Mouse (Mus musculus) left cerebral cortex, adult 11 months (tissue): ENCODE results near the gene Gk.
A peak's percentile ranks its signal among the peaks of the same experiment; 100 is the strongest.

Source experiments
- DNase-seq: peaks from one replicate; pipeline ENCODE4 v3.0.0; 2022; ENCODE audit warnings: low spot score

The Gk gene

DNA sequence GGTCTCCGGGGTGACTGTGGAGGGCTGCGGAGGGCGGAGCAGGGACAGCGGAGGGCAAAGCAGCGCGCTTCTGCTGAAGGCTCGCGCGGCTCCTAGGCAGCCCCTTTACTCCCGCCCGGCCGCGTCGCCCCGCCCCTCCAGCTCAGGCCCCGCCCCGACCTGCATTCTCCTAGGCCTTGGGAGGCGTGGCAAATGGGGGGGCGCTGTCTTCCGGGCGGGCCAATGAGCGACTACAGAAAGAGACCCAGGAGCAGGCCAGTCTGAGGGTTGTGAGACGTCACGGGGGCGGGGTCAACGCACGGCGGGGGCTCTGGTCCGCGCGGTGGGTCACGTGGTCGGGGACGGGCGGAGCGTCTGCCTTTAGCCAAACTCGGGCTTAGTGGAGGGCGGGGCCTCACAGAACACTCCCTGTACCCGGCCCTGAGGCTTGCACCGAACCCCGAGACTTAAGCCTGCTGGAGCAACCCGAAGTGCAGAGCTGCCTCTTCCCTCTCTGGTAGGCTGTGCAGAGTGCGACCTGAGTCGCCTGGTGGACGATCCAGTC, at the start of gene Gk:
Gene Gk (minus strand): TSS at position 276 of the 544 bp plus-strand sequence.
- peak; percentile 96 for DNase-seq

- DNase-seq, result no peak
Observed at GRCm38 (mm10) chrX:85804706-85805376, 28.2 kb upstream of the Gk start.

DNA sequence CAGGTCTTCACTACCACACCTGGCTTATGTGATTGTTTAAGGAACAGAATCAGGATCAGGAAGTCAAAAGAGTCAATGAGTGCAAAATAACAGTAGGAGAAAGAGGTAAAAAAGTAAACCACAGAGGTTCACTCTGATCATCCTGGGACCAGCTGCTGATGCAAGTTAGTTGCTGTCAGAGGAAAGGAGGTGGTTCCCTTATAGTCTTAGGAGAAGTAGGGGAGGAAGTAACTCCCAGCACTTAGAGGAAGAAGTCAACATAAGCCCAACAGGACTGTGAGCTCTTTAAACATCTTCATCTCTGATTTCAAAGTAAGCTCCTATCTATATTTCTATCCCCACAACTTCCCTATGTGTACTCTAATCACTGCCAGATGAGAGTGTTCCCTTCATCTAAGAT, 26.4 kb upstream of the Gk start:
- no peak for DNase-seq

GRCm38 (mm10) chrX:85797449-85797848, 20.8 kb upstream of the Gk start:
- no peak for DNase-seq

GRCm38 (mm10) chrX:85778346-85778745, 1.7 kb upstream of the Gk start:
- no peak for DNase-seq

DNA sequence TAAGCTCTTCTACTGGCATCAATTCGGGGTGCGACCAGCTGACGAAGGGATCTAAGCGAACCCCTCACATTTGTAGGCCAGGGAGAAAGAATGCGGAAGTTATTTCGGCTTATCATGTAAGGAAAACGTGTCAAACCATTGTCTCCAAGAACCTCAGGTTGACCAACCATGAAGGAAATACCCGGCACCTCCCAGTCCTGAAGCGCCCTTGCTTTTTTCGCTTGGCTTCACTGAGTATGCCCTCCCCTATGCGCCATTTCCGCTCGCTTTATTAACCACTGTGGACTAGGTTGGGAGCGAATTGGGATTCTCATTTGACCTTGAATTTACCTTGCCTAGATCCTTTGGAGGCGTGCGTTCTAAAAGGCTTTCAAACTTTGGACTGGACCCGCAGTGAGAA, 522 bp upstream of the Gk start:
- DNase-seq, result no peak

GRCm38 (mm10) chrX:85775879-85776543, 608 bp downstream of the Gk start:
- no peak for DNase-seq

DNA sequence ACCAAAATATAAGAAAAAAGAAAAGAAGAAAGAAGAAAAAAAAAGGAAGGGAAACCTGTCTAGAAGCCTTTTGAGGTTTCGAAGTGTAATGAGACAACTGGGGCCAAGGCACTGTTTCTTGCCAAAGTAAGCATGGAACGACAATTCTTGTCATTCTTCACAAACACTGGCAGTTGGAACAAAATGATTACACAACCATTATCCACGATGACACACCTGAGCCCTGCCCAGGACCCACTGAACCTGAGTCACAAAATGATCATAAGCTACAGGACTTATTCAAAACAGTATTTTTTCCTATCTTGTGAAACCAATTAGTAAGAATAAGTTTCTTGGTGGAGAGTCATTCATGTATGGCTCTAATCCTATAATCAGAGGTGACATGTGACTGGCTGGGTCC, 5.3 kb downstream of the Gk start:
- no peak for DNase-seq

GRCm38 (mm10) chrX:85770747-85771146, 5.9 kb downstream of the Gk start:
- DNase-seq, result no peak

GRCm38 (mm10) chrX:85768578-85768977, 8.0 kb downstream of the Gk start:
- DNase-seq, result no peak

DNA sequence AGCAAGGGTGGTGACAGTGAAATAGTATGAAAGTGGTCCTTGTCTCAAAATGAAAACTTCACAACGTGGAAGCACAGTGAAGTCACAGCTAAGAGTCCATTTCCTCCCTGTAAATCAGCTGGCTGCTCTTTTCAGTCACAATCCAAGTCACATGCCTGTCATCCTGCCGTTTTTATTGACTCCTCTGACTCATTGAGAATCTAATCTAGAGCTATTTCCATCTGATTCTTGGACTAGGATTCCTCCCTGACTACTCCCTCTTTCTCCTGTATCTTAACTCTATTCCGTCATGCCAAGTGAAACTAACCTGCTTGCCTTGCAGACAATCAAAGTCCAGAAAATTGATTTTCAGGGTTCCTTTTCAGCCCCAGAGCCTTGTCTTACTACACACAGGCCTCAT, 20.6 kb downstream of the Gk start:
- DNase-seq, result no peak

DNA sequence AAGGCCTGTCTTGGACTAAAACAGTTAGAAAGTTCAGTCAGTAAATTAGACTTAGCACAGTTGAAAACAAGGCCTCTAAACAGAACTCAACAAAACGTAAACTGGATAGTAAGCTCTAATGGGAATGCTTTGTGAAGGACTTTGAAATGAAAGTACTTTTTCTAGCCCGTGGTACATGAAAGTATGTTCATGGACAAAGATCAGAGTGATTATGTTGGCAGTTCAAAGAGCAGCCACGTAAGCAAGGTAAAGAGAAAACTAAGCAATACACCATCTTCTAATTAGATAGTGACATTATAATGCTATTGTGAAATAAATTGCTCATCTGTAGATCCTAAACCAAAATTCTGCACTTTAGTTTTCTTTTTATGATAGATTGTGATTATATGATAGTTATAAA, 32.8 kb downstream of the Gk start:
- no peak for DNase-seq

GRCm38 (mm10) chrX:85733228-85733627, 43.4 kb downstream of the Gk start:
- no peak for DNase-seq

- no peak for DNase-seq
Observed at GRCm38 (mm10) chrX:85731133-85731938, 45.3 kb downstream of the Gk start.

DNA sequence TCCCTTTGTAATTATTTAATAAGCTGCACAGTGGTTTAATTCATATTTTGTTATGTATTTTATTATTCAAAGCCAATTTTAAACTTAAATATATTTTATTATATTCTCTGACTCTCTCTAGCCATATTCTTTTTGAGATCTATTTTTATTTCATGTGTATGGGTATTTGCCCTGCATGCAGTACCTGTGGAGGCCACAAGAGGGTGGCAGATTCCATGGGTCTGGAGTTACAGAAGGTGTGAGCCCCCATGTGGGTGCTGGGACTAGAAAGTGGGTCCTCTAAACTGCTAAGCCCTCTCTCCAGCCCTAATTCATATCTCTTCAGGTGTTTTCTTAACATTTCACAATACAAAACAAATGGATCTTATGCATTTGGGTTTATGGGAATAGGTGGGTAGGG, 55.4 kb downstream of the Gk start:
- no peak for DNase-seq

DNA sequence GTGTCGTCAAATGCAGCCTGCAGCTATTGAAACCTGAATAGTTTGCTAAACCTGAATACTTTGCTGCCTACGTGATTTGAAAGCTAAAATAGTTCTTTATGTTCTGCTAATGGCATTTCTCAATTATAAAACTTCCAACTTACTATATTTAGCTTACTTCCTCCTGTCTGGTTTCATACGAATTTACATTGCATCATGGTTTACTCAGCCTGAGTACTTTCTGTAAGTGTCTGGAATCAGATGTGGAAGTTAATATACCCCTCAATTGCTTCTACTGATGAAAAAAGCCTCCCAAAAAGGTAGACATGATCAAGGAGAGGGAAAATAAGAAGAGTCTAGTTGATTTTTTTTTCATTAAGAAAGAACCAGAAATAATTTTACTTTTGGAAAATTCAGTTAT, 66.2 kb downstream of the Gk start:
- no peak for DNase-seq

DNA sequence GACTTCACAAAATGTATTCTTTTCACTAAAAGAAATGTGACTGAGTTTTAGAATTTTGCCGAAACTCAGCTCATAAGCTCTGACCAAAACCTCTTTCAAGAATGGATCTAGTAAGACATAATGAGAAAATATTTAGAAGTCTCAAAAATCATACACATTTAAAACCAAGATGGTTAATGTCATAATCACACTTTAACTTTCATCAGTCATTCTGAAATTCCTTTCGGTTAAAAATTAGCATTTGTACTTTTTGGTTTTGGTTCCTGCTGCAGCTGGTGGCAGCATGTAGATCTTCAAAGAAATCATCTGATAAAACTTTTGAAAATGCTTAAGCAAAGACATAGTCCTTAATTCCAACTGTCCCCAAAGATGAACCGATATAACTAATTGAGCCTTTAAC, 70.9 kb downstream of the Gk start:
- no peak for DNase-seq

DNA sequence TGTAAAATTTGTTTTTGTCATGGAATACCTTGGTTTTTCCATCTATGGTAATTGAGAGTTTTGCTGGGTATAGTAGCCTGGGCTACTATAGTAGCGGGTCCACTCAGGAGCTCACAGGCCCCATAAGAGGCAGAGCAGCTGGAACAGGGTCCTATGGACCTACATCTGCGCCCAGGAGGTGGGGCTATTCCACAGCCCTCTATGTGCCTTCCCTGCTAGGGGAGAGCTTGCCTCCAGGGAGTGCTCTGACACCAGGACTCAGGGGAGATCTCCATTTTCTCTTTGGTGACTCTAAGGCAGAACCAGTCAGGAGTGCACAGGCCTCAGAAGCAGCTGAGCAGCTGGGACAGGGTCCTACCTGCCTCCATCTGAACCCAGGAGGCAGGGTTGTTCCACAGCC, 92.9 kb downstream of the Gk start:
- DNase-seq, result no peak

GRCm38 (mm10) chrX:85682125-85682524, 94.5 kb downstream of the Gk start:
- DNase-seq, result no peak

DNA sequence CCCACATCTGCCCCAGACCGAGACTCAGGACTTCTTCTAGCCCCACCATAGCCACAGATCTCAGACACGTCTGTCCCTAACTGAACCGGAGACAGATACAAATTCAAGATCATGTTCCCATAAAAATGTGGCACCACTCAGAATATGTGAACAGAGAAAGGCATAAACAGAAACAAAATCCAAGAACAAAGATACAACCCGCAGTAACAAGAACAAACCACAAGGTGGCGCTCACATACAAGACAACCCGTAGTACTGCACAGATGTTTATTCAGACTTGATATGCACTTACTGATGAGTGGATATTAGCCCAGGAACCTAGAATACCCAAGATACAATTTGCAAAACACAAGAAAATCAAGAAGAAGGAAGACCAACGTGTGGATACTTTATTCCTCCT, 99.8 kb downstream of the Gk start:
- peak; percentile 4 for DNase-seq
